Mouse (Mus musculus) embryonic facial prominence, embryonic 13.5 days (tissue): ENCODE results near the gene Fam135a. TPM values are rescaled to one million over a fixed set of nuclear protein-coding genes. Genes with fewer than 3 reads are reported as not detected.

Experiments
- ATAC-seq: fragments of 200-750 bp; cut with Nextera tagmentation; 2 replicates; pipeline ENCODE4 v1.8.0; 2017; ENCODE audit warnings: low read depth; ENCODE audit not compliant: insufficient number of reproducible peaks, insufficient read depth, low FRiP score, low TSS enrichment
- H3K27ac ChIP-seq: fragments of 300-500 bp; sonication (generic); 2 replicates; pipeline ENCODE4 v1.5.1; 2015; ENCODE audit warnings: moderate library complexity, mild to moderate bottlenecking, inconsistent platforms
- H3K27me3 ChIP-seq: fragments of 300-500 bp; sonication (generic); 2 replicates; pipeline ENCODE4 v1.6.1; 2015; ENCODE audit warnings: mild to moderate bottlenecking, inconsistent platforms
- H3K36me3 ChIP-seq: fragments of 300-500 bp; sonication (generic); 2 replicates; pipeline ENCODE4 v1.6.1; 2015; ENCODE audit warnings: mild to moderate bottlenecking, inconsistent platforms
- H3K4me1 ChIP-seq: fragments of 300-500 bp; sonication (generic); 2 replicates; pipeline ENCODE4 v1.6.1; 2015; ENCODE audit warnings: inconsistent platforms
- H3K4me2 ChIP-seq: fragments of 300-500 bp; sonication (generic); 2 replicates; pipeline ENCODE4 v1.6.1; 2015; ENCODE audit warnings: moderate library complexity, mild to moderate bottlenecking, inconsistent platforms
- H3K4me3 ChIP-seq: fragments of 300-500 bp; sonication (generic); 2 replicates; pipeline ENCODE4 v1.5.1; 2015; ENCODE audit warnings: mild to moderate bottlenecking, inconsistent platforms
- H3K9ac ChIP-seq: fragments of 300-500 bp; sonication (generic); 2 replicates; pipeline ENCODE4 v1.6.1; 2015; ENCODE audit warnings: mild to moderate bottlenecking, inconsistent platforms
- H3K9me3 ChIP-seq: fragments of 300-500 bp; sonication (generic); 2 replicates; pipeline ENCODE4 v1.6.1; 2016; ENCODE audit warnings: inconsistent platforms
- WGBS: fragments of 180-500 bp; shearing (Covaris S2); methylation state at CpG from one replicate; pipeline ENCODE4 v1.1.7; 2015; ENCODE audit warnings: mixed read lengths; 5-methylcytosine and 5-hydroxymethylcytosine counted together
- polyA plus RNA-seq: library from polyadenylated mRNA; unstranded; fragments of >200 nt; fragmentation: Nextera tagmentation; extraction: Ambion mirVana; gene quantifications from 2 replicates; pipeline ENCODE4 v1.2.1, GENCODE M21; 2015

Gene Fam135a
- polyA plus RNA-seq, 1 experiment from 2014 or later = 40.7 TPM

DNA sequence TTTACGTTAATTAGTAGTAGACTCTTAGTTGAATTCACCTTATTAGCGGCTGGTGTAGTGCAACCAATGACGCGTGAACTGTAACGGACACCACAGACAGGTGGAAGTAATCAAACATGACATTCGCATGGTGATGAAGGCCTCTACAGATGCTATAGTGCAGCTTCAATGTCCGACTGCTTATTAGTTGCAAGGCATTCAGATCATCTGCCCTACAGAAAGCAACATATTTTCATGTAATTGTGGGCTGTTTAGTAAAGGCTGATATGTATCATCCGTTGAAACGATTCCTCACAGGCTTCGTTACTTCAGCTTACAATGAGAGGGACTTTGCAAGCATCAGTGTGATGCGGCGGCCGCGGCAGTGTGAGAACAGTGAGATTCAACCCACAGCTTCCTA is 44.4 kb downstream of the Fam135a start:
- Histone ChIP-seq H3K9ac (no peak overlapping the region), H3K9me3 (no peaks in the 10 kb centered on the region), H3K4me2 (no peak overlapping the region), H3K4me3 (no peak overlapping the region), H3K27ac (no peak overlapping the region), H3K27me3 (no peaks in the 10 kb centered on the region), H3K4me1 (no peaks in the 10 kb centered on the region), H3K36me3 (peaks cover 28% of the 10 kb centered on the region)
- ATAC-seq = no peak
- WGBS = 89% methylated on average over 14 of the region's 14 CpGs

GRCm38 (mm10) chr1:24046730-24047510 is 53.2 kb downstream of the Fam135a start:
- no peak overlapping the region for H3K27ac ChIP-seq
- no peak overlapping the region for H3K9ac ChIP-seq
- H3K4me1 ChIP-seq = no peaks in the 10 kb centered on the region
- no peak overlapping the region for H3K4me3 ChIP-seq
- no peaks in the 10 kb centered on the region for H3K9me3 ChIP-seq
- no peak overlapping the region for H3K4me2 ChIP-seq
- peaks cover 22% of the 10 kb centered on the region for H3K36me3 ChIP-seq
- 76% methylated on average over 6 of the region's 6 CpGs for WGBS
- no peak for ATAC-seq
- H3K27me3 ChIP-seq = no peaks in the 10 kb centered on the region

- Histone ChIP-seq H3K27ac (no peak overlapping the region), H3K27me3 (no peaks in the 10 kb centered on the region), H3K4me2 (no peak overlapping the region), H3K9me3 (no peaks in the 10 kb centered on the region), H3K9ac (no peak overlapping the region), H3K4me3 (no peak overlapping the region), H3K36me3 (peaks cover 25% of the 10 kb centered on the region), H3K4me1 (no peaks in the 10 kb centered on the region)
- whole genome bisulfite sequencing = 75% methylated on average over 5 of the region's 5 CpGs
- ATAC-seq = no peak
Measured at GRCm38 (mm10) chr1:24045627-24046026, 54.5 kb downstream of the Fam135a start.

DNA sequence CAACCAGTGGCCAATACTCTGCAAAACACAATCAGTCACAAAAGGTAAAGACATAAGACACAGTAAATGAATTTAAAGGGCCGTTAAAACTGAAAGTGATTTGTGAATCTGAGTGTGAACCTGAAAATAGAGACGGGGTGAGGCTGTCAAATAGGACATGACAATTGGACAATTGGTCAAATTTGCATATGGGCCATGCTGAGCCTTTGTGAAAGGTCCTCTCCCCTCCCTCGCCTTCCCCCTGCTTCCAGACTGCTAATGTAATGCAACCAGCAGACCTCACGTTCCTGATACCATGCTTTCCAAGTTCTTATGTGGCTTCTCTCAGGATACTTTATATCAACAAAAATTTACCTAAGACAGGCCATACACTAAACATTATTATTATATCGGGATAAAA is 57.1 kb downstream of the Fam135a start:
- no peaks in the 10 kb centered on the region for H3K9me3 ChIP-seq
- H3K27ac ChIP-seq = no peak overlapping the region

DNA sequence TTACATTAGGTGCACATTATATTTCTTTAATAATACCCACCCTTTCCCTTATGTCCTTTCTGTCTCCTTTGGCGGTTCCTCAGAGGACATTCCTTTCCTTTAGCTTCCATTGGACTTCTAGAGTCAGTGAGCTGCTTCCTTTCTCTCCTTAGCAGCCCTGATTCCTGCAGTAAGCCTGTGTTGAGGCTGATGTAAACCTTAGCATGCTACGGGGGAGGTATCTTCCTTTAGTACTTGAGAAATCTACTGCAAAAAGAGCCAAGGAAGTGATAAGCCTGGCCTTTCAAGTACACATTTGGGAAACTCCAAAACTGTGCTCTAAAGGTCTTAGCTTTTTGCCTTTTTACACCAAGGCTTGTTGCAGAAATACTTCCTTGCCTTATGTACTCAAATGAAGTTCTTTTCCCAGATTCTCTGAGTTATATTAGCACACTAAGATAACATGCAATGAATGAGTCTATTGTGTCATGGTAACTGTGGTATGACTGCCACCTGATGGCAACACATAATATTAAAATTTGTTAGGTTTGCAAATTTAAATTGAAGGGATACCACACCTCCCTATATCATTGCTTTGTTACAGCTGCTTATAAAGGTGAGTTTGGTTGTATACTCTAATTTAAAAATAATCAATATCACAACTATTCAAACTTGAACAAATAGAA is 66.2 kb downstream of the Fam135a start:
- H3K36me3 ChIP-seq = peaks cover 25% of the 10 kb centered on the region
- ATAC-seq = no peak
- no peak overlapping the region for H3K4me2 ChIP-seq
- no peak overlapping the region for H3K27ac ChIP-seq
- H3K4me1 ChIP-seq = no peaks in the 10 kb centered on the region
- 80% methylated on average over 2 of the region's 2 CpGs for WGBS
- H3K9me3 ChIP-seq = no peaks in the 10 kb centered on the region
- H3K27me3 ChIP-seq = no peaks in the 10 kb centered on the region
- no peak overlapping the region for H3K9ac ChIP-seq
- H3K4me3 ChIP-seq = no peak overlapping the region

More for the DNA sequence above, 57.1 kb downstream of the Fam135a start:
- Histone ChIP-seq H3K4me2 (no peak overlapping the region), H3K36me3 (peaks cover 25% of the 10 kb centered on the region), H3K9ac (no peak overlapping the region), H3K27me3 (no peaks in the 10 kb centered on the region), H3K4me3 (no peak overlapping the region), H3K4me1 (no peaks in the 10 kb centered on the region)
- no peak for ATAC-seq
- 88% methylated on average over 5 of the region's 5 CpGs for WGBS

DNA sequence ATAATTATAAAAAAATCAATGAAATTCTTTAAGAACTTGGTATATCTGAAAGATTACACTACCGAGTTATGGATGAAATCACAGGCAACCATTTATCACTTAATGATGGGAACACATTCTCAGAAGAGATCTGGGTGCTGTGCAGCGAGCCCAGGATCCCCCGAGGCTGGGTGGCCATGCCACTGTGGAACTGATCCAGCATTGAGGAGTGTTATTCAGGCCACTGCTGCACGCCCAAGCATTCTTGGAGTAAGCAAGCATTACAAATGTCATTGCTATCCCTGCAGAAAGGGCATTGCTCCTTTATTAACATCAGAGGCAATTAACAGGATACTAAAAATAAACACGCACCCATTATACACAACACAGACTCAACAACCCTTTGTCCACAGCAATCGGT is 89.3 kb downstream of the Fam135a start:
- no peak overlapping the region for H3K4me2 ChIP-seq
- H3K27ac ChIP-seq = no peak overlapping the region
- H3K4me3 ChIP-seq = no peak overlapping the region
- peaks cover 26% of the 10 kb centered on the region for H3K36me3 ChIP-seq
- no peak for ATAC-seq
- 90% methylated on average over 6 of the region's 6 CpGs for WGBS
- no peaks in the 10 kb centered on the region for H3K9me3 ChIP-seq
- no peak overlapping the region for H3K9ac ChIP-seq
- H3K27me3 ChIP-seq = no peaks in the 10 kb centered on the region
- H3K4me1 ChIP-seq = no peaks in the 10 kb centered on the region

DNA sequence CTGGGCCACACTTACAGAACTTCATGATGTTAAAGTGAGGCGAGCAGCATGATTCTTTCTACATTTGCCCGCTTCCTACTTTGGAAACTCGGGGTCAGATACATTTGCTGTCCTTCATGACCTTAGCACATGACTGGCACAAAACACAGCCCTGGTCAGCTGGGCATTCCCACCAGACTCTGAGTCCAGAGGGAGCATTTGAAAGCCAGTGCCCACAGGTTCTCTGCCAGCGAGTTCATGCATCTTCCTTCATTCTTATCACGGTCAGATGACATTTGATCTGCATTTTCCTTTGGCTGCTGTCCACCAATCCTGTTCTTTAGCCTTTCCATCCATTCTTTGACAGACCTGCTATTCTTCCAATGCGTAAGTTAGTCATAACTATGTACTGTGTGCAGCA is 90.1 kb downstream of the Fam135a start:
- Histone ChIP-seq H3K27me3 (no peaks in the 10 kb centered on the region), H3K9me3 (no peaks in the 10 kb centered on the region), H3K4me1 (no peaks in the 10 kb centered on the region), H3K36me3 (peaks cover 26% of the 10 kb centered on the region), H3K4me3 (no peak overlapping the region), H3K4me2 (no peak overlapping the region), H3K27ac (no peak overlapping the region), H3K9ac (no peak overlapping the region)
- 86% methylated on average over 6 of the region's 6 CpGs for WGBS
- ATAC-seq = no peak

DNA sequence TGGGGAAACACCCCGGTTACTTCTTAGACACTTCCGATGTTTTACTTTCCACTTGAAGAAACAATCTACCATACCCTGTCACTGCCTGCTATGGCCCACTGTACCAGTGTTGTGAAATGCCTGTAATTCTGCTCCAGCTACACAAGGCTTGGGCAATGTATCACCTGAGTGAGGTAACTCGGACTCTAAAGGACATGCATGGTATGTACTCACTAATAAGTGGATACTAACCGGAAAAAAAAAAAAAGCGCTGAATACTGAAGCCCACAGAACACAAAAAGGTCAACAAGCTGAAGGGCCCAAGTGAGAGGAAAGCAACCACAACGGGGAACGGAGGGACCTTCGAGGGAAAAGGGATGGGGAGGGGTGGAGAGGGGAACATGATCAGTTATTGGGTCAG is 92.5 kb downstream of the Fam135a start:
- WGBS = 84% methylated on average over 8 of the region's 8 CpGs
- peaks cover 10% of the 10 kb centered on the region; the same call in 1 of the 2 replicates for H3K36me3 ChIP-seq
- no peak overlapping the region for H3K9ac ChIP-seq
- H3K4me1 ChIP-seq = peaks cover 5% of the 10 kb centered on the region
- H3K27ac ChIP-seq = no peak overlapping the region
- no peak overlapping the region for H3K4me3 ChIP-seq
- H3K27me3 ChIP-seq = no peaks in the 10 kb centered on the region
- ATAC-seq = no peak
- no peaks in the 10 kb centered on the region for H3K9me3 ChIP-seq
- H3K4me2 ChIP-seq = no peak overlapping the region

DNA sequence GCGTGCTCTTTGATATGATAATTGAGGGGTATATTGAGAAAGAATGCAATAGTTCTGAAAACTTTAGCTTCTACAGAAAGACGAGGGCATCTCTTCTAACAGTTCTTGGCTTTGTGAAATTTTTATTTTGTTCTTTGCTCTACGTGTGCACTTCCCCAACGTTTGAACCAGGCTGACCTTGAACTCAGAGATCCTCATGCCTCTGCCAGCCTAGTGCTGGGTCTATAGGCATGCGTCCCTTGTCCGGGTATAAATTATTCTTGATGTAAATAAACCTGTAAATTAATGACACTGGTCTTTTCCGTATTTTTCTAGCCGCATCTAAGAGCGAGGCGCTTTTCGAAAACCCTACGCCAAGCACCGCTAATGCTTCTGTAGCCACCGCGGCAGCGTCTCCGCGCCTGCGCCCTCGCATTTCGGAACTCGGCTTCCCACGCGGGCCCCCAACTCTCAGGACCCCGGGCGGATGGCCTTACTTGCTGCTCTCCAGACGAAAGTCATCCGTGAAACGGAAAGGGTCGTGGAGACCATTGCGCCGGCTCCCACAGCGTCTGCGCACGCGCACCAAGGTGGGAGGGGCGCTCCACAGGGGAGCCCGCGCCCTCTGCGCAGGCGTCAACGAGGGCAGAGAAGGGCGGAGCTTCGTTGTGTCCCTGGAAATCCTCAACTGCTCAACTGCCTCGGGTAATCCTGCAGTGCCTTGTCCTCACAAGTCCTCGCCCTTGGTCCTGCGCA is 94.9 kb downstream of the Fam135a start, which contains the start of gene Sdhaf4:
Gene Sdhaf4, minus strand, starts transcription at position 587 of the 735 bp plus-strand sequence.
- Histone ChIP-seq H3K27ac (peak within 1 kb of the TSS; percentile 93), H3K9me3 (no peaks in the 10 kb centered on the region), H3K4me2 (peak within 1 kb of the TSS; percentile 56), H3K9ac (peak within 1 kb of the TSS; percentile 85), H3K4me1 (peaks cover 5% of the 10 kb centered on the region), H3K27me3 (no peaks in the 10 kb centered on the region), H3K36me3 (peaks cover 20% of the 10 kb centered on the region), H3K4me3 (peak within 1 kb of the TSS; percentile 63)
- WGBS = under 1% methylated on average over 47 of the region's 47 CpGs
- peak; percentile 94 for ATAC-seq

DNA sequence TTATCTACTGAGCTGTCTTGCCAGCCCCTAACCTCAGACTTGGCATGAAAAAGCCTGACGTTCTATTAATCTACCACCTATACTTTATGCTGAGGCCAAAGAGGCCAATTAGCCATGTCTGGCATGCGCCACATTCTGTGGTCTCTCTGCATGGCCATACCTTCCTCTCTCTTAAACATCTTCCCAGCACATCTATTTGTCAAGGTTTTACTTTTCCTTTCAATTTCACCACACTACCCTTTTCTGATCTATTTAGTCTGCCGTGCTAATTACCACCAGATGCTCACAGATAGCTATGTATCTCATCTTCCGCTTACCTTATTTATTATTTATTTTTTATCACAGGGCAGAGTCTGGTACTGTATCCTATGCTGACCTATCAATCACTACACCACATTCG is 100.8 kb downstream of the Fam135a start:
- ATAC-seq = no peak
- peaks cover 3% of the 10 kb centered on the region for H3K4me1 ChIP-seq
- peaks cover 45% of the 10 kb centered on the region for H3K36me3 ChIP-seq
- 89% methylated on average over 5 of the region's 5 CpGs for WGBS
- H3K9me3 ChIP-seq = no peaks in the 10 kb centered on the region
- H3K4me3 ChIP-seq = no peak overlapping the region
- H3K9ac ChIP-seq = no peak overlapping the region
- no peak overlapping the region for H3K27ac ChIP-seq
- no peak overlapping the region for H3K4me2 ChIP-seq
- no peaks in the 10 kb centered on the region for H3K27me3 ChIP-seq

DNA sequence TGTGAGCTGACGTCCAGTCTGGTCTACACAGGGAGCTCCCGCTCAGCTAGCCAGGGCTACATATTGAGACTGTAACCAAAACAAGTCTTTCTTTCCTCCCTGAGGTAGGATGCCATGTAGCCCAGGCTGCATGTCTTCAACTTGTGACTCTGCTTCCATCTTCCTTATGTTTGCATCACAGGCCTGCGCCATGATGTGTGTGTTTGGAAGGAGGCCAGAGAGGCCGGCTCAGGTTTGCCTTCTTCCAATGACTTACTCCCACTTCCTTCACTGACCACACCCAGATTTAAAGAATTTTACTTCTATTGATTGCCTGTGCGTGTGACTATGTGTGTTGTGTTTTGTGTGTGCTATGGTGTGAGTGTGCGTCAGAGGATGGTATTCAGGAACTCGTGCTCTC is 101.3 kb downstream of the Fam135a start:
- WGBS = 94% methylated on average over 7 of the region's 7 CpGs
- Histone ChIP-seq H3K9me3 (no peaks in the 10 kb centered on the region), H3K9ac (no peak overlapping the region), H3K27ac (no peak overlapping the region), H3K27me3 (no peaks in the 10 kb centered on the region), H3K4me3 (no peak overlapping the region), H3K36me3 (peaks cover 45% of the 10 kb centered on the region), H3K4me1 (no peaks in the 10 kb centered on the region), H3K4me2 (no peak overlapping the region)
- no peak for ATAC-seq
